Mouse (Mus musculus) liver, embryonic 14.5 days (tissue): ENCODE data around the gene Ppip5k2.

Source experiments
- CTCF ChIP-seq: IDR thresholded peaks from 2 replicates; pipeline ENCODE4 v1.5.1; 2016; ENCODE audit warnings: antibody characterized with exemption, low read depth, control low read depth
- EP300 ChIP-seq: IDR thresholded peaks from 2 replicates; pipeline ENCODE4 v1.6.1; 2016; ENCODE audit warnings: antibody characterized with exemption, low read depth

GRCm38 (mm10) chr1:97698956-97699570 is 71.1 kb downstream of the Ppip5k2 start:
- TF ChIP-seq CTCF, result no peak
- no peak for TF ChIP-seq EP300
